Mouse (Mus musculus) E14TG2a.4 (cell line): ENCODE measurements around the gene Ormdl2.

ENCODE experiments used
- H3K27me3 ChIP-seq: 2 replicates; pipeline ENCODE4 v1.6.1; 2014; ENCODE audit warnings: low read length, control low read depth; ENCODE audit not compliant: insufficient read depth
- H3K36me3 ChIP-seq: 2 replicates; pipeline ENCODE4 v1.6.1; 2014; ENCODE audit warnings: low read length, control low read depth; ENCODE audit not compliant: insufficient read depth
- H3K4me1 ChIP-seq: replicated peaks from 2 replicates; pipeline ENCODE4 v1.6.1; 2014; ENCODE audit warnings: low read depth, low read length, control low read depth
- H3K4me3 ChIP-seq: replicated peaks from 2 replicates; pipeline ENCODE4 v1.5.1; 2014; ENCODE audit warnings: mild to moderate bottlenecking, low read length
- H3K9me3 ChIP-seq: 2 replicates; pipeline ENCODE4 v1.6.1; 2014; ENCODE audit warnings: low read length, control low read depth
- CTCF ChIP-seq: conservative IDR thresholded peaks from 2 replicates; pipeline ENCODE4 v1.5.1; 2014; ENCODE audit warnings: low read length
- NANOG ChIP-seq: IDR thresholded peaks from 2 replicates; pipeline ENCODE4 v1.6.1; 2014; ENCODE audit warnings: borderline replicate concordance, low read length, mixed read lengths
- POU5F1 ChIP-seq: IDR thresholded peaks from 2 replicates; pipeline ENCODE4 v1.6.1; 2014; ENCODE audit warnings: low read length, borderline replicate concordance

Ormdl2 gene

DNA sequence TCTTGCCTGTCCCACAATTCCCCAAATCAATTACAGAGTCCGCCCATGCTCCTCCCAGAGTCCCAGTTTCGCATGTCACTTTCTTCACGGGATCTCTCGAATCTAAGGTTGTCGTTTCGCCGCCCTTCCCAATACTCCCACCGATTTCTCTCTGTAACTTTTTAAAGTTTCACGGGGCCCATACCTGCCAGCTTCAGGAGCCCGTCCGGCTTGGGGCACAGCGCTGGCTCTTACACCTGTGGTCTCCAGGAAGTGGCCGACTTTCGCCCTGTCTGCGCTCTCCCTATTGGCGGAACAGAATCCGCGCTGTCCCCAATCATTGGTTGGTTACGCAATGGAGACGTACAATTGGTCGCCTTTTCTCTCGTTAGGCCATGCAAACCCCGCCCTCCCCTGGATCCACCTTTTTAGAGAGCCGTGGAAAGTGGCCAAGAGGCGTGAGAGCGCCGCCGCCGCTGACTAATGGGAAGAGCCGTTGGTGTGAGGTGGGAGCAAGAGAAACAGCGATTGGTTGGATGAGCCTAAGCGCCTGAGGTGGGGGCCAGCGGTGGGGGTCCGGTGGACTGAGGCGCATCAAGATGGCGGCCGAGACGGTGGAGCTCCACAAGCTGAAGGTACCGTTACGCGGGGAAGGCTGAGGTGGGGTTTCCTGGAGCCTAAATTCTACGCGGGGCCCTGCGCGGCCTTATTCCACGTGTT, at the start of gene Ormdl2:
TSS of gene Ormdl2 (minus strand) at position 288 of the 699 bp plus-strand sequence.
- Histone ChIP-seq H3K4me1 (peaks cover 52% of the 10 kb centered on the region), H3K27me3 (no peaks in the 10 kb centered on the region), H3K4me3 (peak within 1 kb of the TSS; percentile 96), H3K36me3 (peaks cover 65% of the 10 kb centered on the region), H3K9me3 (no peaks in the 10 kb centered on the region)
- TF ChIP-seq CTCF (no peak), POU5F1 (no peak), NANOG (no peak)

DNA sequence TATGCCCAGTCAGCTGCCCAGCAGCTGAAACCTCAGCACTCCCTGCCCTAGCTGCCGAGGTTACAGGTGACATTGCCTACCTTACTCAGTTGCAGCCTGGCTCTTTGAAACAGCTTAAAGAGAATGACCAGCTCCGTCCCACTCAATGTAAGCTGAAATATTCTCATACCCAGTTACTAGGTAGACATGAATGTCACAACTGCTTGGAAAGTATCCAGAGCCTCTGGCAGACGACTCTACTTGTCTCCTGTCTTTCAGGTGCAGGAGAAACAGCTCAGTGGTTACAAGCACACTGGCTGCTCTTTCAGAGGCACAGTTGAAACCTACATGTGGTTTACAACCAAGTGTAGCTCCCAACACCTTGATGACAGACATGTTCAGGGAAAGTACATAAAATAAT, 48.9 kb upstream of the Ormdl2 start:
- Histone ChIP-seq H3K9me3 (no peaks in the 10 kb centered on the region), H3K4me3 (no peak overlapping the region), H3K4me1 (no peaks in the 10 kb centered on the region), H3K36me3 (peaks cover 95% of the 10 kb centered on the region), H3K27me3 (no peaks in the 10 kb centered on the region)
- TF ChIP-seq CTCF (no peak), NANOG (no peak), POU5F1 (no peak)

DNA sequence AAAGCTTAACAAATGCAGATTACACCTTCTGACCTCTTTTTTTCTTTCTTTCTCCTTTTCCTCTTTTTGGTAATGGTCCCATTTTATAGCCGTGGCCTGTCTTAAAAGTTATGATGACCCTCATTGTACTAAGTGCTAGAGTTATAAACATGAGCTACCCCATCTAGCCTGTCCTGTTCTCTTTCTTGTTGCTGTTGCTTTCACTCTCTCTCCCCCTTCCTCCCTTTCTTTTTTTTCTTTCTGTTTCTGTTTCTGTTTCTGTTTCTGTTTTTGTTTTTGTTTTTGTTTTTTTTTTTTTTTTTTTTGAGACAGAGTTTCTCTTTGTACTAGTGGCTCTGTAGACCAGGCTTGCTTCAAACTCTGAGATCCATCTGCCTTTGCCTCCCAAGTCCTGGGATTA, 45.1 kb upstream of the Ormdl2 start:
- TF ChIP-seq CTCF (no peak), NANOG (no peak)

DNA sequence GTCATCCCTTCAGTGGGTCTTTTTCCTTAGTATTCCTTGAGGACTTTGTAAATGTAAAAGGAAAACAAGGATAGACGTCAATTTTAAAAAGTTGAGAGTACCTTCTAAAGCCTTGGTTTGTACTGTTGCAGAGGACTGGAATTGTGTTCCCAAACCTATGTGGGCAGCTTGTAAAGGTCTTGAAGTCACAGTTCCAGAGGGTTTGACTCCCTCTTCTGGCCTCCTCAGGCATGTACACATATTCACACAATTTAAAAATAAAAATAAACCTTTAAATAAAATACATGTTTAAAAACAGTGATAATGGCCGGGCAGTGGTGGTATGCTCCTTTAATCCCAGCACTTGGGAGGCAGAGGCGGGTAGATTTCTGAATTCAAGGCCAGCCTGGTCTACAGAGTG, 44.6 kb upstream of the Ormdl2 start:
- H3K9me3 ChIP-seq = no peaks in the 10 kb centered on the region
- H3K27me3 ChIP-seq = no peaks in the 10 kb centered on the region
- H3K4me1 ChIP-seq = no peaks in the 10 kb centered on the region
- H3K4me3 ChIP-seq = no peak overlapping the region
- TF ChIP-seq POU5F1 (no peak), CTCF (peak; percentile 22; the same call in 1 of the 2 replicates)
- peaks cover 93% of the 10 kb centered on the region for H3K36me3 ChIP-seq

More for the DNA sequence above, 45.1 kb upstream of the Ormdl2 start:
- H3K36me3 ChIP-seq = peaks cover 93% of the 10 kb centered on the region
- no peak overlapping the region for H3K4me3 ChIP-seq
- H3K9me3 ChIP-seq = no peaks in the 10 kb centered on the region
- no peaks in the 10 kb centered on the region for H3K4me1 ChIP-seq
- H3K27me3 ChIP-seq = no peaks in the 10 kb centered on the region

DNA sequence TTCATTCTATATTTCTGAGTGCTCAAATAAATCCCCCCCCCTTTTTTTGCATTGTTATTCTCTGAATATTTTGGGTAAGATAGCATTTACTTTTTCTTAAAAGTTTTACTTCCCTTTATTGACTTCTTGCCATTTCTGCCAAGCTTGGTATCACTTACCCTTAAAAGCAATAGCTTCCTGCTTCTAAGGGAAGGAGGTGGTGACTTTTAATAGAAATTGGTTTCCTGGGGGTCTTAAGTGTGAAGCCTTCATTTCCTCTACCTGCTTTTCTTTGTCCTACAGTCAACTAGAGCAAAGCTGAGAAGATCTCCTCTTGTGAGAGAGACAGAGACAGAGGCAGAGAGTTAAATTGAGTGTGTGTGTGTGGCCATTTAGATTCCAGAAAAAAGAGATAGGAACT, 39.7 kb upstream of the Ormdl2 start:
- no peaks in the 10 kb centered on the region for H3K27me3 ChIP-seq
- H3K4me3 ChIP-seq = no peak overlapping the region
- no peaks in the 10 kb centered on the region for H3K4me1 ChIP-seq
- TF ChIP-seq POU5F1 (no peak), CTCF (no peak), NANOG (no peak)
- H3K36me3 ChIP-seq = peaks cover 93% of the 10 kb centered on the region
- no peaks in the 10 kb centered on the region for H3K9me3 ChIP-seq

DNA sequence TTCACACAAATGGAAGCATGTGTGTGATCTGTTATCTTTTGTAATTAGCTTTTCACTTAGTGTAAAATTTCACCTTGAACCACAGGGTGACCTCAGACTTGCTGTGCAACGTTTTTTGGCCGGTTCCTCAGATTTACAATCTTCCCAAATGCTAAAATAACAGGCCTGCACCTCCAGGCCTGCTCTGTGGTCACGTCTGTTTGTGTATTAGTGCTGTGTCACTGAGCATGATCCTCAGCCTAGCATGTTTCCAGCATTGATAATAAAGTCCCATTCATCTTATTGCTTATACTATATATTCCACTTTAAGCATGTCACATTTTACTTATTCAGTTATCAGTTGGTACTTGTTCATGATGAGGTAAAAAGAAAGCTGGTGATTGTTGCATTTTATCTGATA, 28.9 kb upstream of the Ormdl2 start:
- Histone ChIP-seq H3K4me1 (peaks cover 8% of the 10 kb centered on the region), H3K4me3 (no peak overlapping the region), H3K36me3 (peaks cover 86% of the 10 kb centered on the region), H3K27me3 (no peaks in the 10 kb centered on the region), H3K9me3 (no peaks in the 10 kb centered on the region)
- TF ChIP-seq NANOG (no peak), POU5F1 (no peak), CTCF (no peak)

DNA sequence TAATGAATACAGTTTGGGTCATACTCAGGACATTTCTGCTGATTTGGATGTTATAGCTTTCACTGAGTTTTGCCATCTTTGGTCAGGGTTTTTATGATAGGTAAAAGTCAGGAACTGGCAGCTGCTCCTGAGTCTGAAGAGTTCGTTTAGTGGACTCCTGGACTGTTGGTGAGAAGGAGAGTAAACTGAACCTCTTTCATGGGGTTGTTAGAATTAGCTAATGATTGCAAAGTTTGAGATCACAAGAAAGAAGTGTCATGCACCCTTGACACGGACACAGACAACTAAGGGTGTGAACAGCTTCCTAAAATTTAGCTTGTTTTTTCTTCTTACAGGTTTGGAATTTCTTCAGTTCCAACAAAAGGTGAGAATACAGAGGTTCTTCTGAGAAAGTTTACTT, 27.0 kb upstream of the Ormdl2 start:
- TF ChIP-seq POU5F1 (no peak), NANOG (no peak), CTCF (no peak)
- Histone ChIP-seq H3K36me3 (peaks cover 95% of the 10 kb centered on the region), H3K4me1 (peaks cover 15% of the 10 kb centered on the region), H3K4me3 (no peak overlapping the region), H3K9me3 (no peaks in the 10 kb centered on the region), H3K27me3 (no peaks in the 10 kb centered on the region)

DNA sequence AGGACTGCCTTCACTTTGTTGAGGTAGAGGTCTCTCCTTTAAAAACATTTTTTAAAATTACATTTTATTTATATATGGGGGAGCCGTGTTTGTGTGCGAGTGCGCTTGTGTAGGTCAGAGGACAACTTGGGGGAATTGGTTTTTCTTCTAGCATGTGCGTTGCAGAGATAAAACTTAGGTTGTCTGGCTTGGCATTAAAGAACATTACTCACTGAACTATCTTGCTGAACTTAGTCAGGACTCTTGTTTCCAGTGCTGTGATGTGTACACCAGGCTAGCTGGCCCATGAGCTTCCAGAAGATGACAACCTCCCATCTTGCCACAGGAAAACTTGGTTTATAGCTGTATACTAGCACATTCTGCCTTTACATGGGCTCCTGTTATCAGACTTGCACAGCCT, 25.2 kb upstream of the Ormdl2 start:
- TF ChIP-seq NANOG (no peak), POU5F1 (no peak), CTCF (no peak)
- Histone ChIP-seq H3K36me3 (peaks cover 95% of the 10 kb centered on the region), H3K9me3 (no peaks in the 10 kb centered on the region), H3K4me1 (peaks cover 31% of the 10 kb centered on the region), H3K27me3 (no peaks in the 10 kb centered on the region), H3K4me3 (no peak overlapping the region)

DNA sequence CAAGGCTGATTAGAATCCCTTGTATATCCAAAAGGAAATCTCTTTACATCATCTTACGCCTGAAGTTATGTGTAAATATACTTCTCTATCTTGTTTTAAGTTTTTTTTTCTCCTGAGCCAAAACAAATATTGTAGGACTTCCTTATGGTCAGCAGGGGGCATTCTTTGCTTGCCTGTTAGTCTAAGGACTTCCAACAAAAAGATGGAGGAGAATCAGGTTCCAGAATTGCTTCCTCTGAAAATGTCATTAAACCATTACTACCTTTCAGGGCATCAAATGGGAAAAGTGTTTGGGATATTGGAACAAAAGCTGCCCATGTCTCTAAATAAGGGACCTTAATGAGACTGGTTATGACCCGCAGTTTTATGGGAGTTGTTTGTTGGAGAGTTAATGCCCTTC, 24.1 kb upstream of the Ormdl2 start:
- Histone ChIP-seq H3K4me3 (no peak overlapping the region), H3K36me3 (peaks cover 97% of the 10 kb centered on the region), H3K4me1 (peaks cover 38% of the 10 kb centered on the region), H3K27me3 (no peaks in the 10 kb centered on the region), H3K9me3 (no peaks in the 10 kb centered on the region)
- peak; percentile 67 for TF ChIP-seq CTCF
- no peak for TF ChIP-seq NANOG

DNA sequence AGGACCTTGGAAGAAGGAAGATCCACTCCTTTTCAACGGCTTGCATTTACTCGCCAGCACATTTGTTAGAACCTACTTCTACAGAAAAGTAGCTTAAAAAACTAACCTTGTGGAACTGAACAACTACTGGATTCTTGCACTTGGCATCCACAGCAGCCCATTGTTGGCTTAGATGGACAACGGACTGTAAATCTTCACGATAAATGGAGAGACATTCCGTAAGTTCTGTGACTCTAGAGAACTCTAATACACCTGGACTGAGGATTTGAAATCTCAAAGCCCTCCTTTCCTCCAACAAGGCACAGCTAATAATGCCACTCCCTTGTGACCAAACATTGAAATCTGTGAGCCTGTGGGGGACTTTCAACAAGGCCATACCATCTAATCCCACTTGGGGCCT, 21.8 kb upstream of the Ormdl2 start:
- TF ChIP-seq NANOG (no peak), CTCF (no peak), POU5F1 (no peak)

More for the DNA sequence above, 21.8 kb upstream of the Ormdl2 start:
- H3K4me1 ChIP-seq = peaks cover 49% of the 10 kb centered on the region
- H3K27me3 ChIP-seq = no peaks in the 10 kb centered on the region
- H3K36me3 ChIP-seq = peaks cover 96% of the 10 kb centered on the region
- H3K9me3 ChIP-seq = no peaks in the 10 kb centered on the region
- no peak overlapping the region for H3K4me3 ChIP-seq
